Mouse (Mus musculus): ENCODE results near the gene Rtn4. TPM values are rescaled to one million over a fixed set of nuclear protein-coding genes. Genes with fewer than 3 reads are reported as not detected.
"Not testable (repeated sequence)": the region's sequence is repeated elsewhere in the genome, so short reads cannot be mapped to it uniquely, and the experiment has no call there.

Rtn4 gene
- total and polyA plus RNA-seq, 3 experiments = 46.5 to 202 (median 57.8) TPM

DNA sequence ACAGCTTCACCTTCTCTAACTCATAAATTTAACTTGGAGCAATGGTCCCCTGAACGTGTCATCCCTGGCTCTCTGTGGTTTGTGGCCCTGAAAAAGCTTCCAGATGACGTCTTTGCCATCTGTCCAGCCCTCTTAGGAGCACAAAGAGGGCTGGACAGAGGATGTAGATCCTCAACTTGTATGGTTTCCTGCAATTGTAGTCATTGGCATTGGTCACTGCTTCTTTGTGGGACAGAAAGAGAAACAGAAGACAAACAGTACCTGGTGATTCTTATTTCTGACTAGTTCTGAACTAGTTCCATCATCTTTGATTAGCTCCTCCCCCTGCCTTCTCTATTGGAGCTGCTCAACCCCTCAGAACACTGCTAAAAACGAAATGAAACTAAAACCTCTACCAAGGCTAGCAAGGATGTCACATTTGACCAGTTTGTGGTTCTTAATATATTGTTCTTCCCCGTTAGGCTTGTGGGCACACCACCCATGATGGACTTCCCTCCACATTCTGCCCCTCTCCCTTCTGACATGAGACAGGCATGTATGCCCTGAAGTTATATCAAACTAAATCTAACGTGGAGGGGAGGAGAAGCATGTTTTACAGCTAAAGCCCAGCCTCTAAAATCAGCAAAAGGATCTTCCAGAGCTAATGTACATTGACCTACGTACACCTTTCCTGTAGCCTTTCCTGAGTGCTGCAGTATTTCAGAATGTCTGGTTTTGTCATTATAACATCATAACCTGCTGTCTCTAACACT lies 45.0 kb upstream of the Rtn4 start:
- H3K36me3 ChIP-seq (ENCODE audit: control insufficient read depth in 1 of 2, insufficient read depth in 2 of 2, low read length in 2 of 2) = peaks cover 0 to 19% of the 10 kb centered on the region in 2 experiments; a peak in 2 of 4 replicates
- TF ChIP-seq MAZ (IDR thresholded peaks at IDR 0.05; ENCODE audit: low read depth, low read length) = no peak
- TF ChIP-seq EP300 (IDR thresholded peaks at IDR 0.05; ENCODE audit: low read depth in 1 of 2, low read length in 2 of 2) = no peak
- no peak for TF ChIP-seq HCFC1 (IDR thresholded peaks at IDR 0.05; ENCODE audit: low read depth, low read length)
- no peak for TF ChIP-seq RCOR1 (IDR thresholded peaks at IDR 0.05; ENCODE audit: low read depth, low read length)
- TF ChIP-seq CHD2 (IDR thresholded peaks at IDR 0.05; ENCODE audit: low read length) = no peak
- no peak for TF ChIP-seq USF1 (IDR thresholded peaks at IDR 0.05; ENCODE audit: low read depth, low read length)
- TF ChIP-seq TAL1 (IDR thresholded peaks at IDR 0.05; ENCODE audit: low read length) = no peak
- TF ChIP-seq ETS1 (IDR thresholded peaks at IDR 0.05; ENCODE audit: low read depth, low read length) = no peak
- no peak for TF ChIP-seq MYC (IDR thresholded peaks at IDR 0.05; ENCODE audit: low read depth, low read length)
- H3K4me3 ChIP-seq (ENCODE audit: control insufficient read depth in 1 of 2, insufficient read depth in 1 of 2, low read depth in 2 of 2, low read length in 2 of 2) = peak overlapping the region; percentile 38 to 86
- no peaks in the 10 kb centered on the region for H3K79me2 ChIP-seq (ENCODE audit: control insufficient read depth, insufficient read depth, low read length, poor library complexity)
- no peaks in the 10 kb centered on the region for H3K9me3 ChIP-seq (replicated peaks; ENCODE audit: insufficient read depth, low read length)
- no peak overlapping the region for H3K27ac ChIP-seq (ENCODE audit: control insufficient read depth, low read depth, low read length)
- peak overlapping the region; percentile 9 for H3K9ac ChIP-seq (ENCODE audit: control insufficient read depth, low read depth, low read length, poor library complexity, severe bottlenecking)
- H3K27me3 ChIP-seq (ENCODE audit: control insufficient read depth in 1 of 2, insufficient read depth in 2 of 2, low read length in 2 of 2) = no peaks in the 10 kb centered on the region
- H3K4me1 ChIP-seq (ENCODE audit: control insufficient read depth in 1 of 2, insufficient read depth in 2 of 2, low read length in 2 of 2) = peaks cover 18 to 23% of the 10 kb centered on the region in 2 experiments
- DNase-seq (ENCODE audit: low read depth, low spot score) = peak; percentile 48

DNA sequence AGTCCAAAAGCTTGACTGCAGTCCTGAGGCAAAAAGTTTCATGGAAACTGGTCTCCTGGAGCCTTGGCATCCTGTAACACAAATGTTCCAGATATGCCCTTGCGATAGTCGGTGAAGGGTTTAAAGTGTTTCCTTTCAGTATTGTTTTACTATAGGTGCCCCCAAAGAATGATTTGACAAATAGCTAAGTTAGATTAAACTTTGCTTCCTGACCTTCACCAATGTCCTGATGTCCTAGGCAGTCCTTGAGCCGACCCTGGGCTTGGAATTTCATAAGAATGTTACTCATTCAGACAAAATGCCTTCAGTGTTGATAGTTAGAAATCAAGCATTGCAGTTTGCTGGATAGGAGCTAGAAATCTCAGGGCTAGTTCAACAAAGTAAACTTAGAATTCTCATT lies 37.4 kb upstream of the Rtn4 start:
- not testable (repeated sequence) for H3K4me3 ChIP-seq (ENCODE audit: control insufficient read depth in 1 of 2, insufficient read depth in 1 of 2, low read depth in 2 of 2, low read length in 2 of 2); H3K4me1 ChIP-seq (ENCODE audit: control insufficient read depth in 1 of 2, insufficient read depth in 2 of 2, low read length in 2 of 2); DNase-seq (ENCODE audit: low read depth, low spot score); H3K9me3 ChIP-seq (replicated peaks; ENCODE audit: insufficient read depth, low read length); H3K27me3 ChIP-seq (ENCODE audit: control insufficient read depth in 1 of 2, insufficient read depth in 2 of 2, low read length in 2 of 2); H3K27ac ChIP-seq (ENCODE audit: control insufficient read depth, low read depth, low read length); H3K9ac ChIP-seq (ENCODE audit: control insufficient read depth, low read depth, low read length, poor library complexity, severe bottlenecking); H3K79me2 ChIP-seq (ENCODE audit: control insufficient read depth, insufficient read depth, low read length, poor library complexity)
- peaks cover 0 to 10% of the 10 kb centered on the region in 2 experiments; a peak in 2 of 4 replicates for H3K36me3 ChIP-seq (ENCODE audit: control insufficient read depth in 1 of 2, insufficient read depth in 2 of 2, low read length in 2 of 2)

DNA sequence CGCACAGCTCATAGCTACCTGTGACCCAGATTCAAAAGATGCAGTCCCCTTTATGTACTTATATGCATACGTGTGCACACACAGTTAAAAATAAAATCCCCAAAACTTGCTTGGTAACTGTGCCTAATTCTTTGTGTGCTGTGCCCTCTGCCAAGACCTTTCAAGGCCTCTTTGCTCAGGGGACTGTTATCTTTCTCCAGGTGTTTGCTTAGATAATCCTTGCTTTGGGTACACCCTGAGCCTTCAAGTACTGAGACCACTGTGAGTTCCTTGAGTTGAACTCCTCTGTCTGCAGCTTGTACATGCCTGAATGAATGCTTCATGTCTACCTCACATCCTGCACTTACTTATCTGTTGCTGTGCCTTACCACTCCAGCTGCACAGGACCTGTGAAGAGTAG lies 32.0 kb upstream of the Rtn4 start:
- no peaks in the 10 kb centered on the region for H3K27me3 ChIP-seq (ENCODE audit: control insufficient read depth in 1 of 2, insufficient read depth in 2 of 2, low read length in 2 of 2)
- no peak overlapping the region for H3K4me3 ChIP-seq (ENCODE audit: control insufficient read depth in 1 of 2, insufficient read depth in 1 of 2, low read depth in 2 of 2, low read length in 2 of 2)
- no peaks in the 10 kb centered on the region for H3K9me3 ChIP-seq (replicated peaks; ENCODE audit: insufficient read depth, low read length)
- peaks cover 0 to 7% of the 10 kb centered on the region in 2 experiments; a peak in 2 of 4 replicates for H3K36me3 ChIP-seq (ENCODE audit: control insufficient read depth in 1 of 2, insufficient read depth in 2 of 2, low read length in 2 of 2)
- no peak overlapping the region for H3K9ac ChIP-seq (ENCODE audit: control insufficient read depth, low read depth, low read length, poor library complexity, severe bottlenecking)
- TF ChIP-seq NRF1 (IDR thresholded peaks at IDR 0.05; ENCODE audit: insufficient read depth, low read depth, low read length, poor library complexity, severe bottlenecking) = no peak
- no peak for TF ChIP-seq UBTF (IDR thresholded peaks at IDR 0.05; ENCODE audit: borderline replicate concordance, insufficient read depth, low read depth, low read length)
- TF ChIP-seq MXI1 (IDR thresholded peaks at IDR 0.05; ENCODE audit: low read depth, low read length) = no peak
- no peak for TF ChIP-seq BHLHE40 (IDR thresholded peaks at IDR 0.05; ENCODE audit: borderline replicate concordance, low read depth, low read length)
- no peak for TF ChIP-seq MYB (IDR thresholded peaks at IDR 0.05; ENCODE audit: low read depth, low read length)
- no peak for TF ChIP-seq E2F4 (IDR thresholded peaks at IDR 0.05; ENCODE audit: borderline replicate concordance, low read depth, low read length)
- no peak for TF ChIP-seq POLR2AphosphoS2 (IDR thresholded peaks at IDR 0.05; ENCODE audit: low read length)
- no peak for TF ChIP-seq SMC3 (IDR thresholded peaks at IDR 0.05; ENCODE audit: low read depth, low read length)
- H3K79me2 ChIP-seq (ENCODE audit: control insufficient read depth, insufficient read depth, low read length, poor library complexity) = no peaks in the 10 kb centered on the region
- H3K27ac ChIP-seq (ENCODE audit: control insufficient read depth, low read depth, low read length) = no peak overlapping the region
- H3K4me1 ChIP-seq (ENCODE audit: control insufficient read depth in 1 of 2, insufficient read depth in 2 of 2, low read length in 2 of 2) = peaks cover 2 to 4% of the 10 kb centered on the region in 2 experiments
- peak; percentile 44 for DNase-seq (ENCODE audit: low read depth, low spot score)

Data from MEL (cell line).